Mouse (Mus musculus) neural tube, embryonic 12.5 days (tissue): ENCODE data around the gene Olfr1325. TPM values are rescaled to one million over a fixed set of nuclear protein-coding genes. Genes with fewer than 3 reads are reported as not detected.
"Not testable (repeated sequence)": the region's sequence is repeated elsewhere in the genome, so short reads cannot be mapped to it uniquely, and the experiment has no call there.

Source experiments
- ATAC-seq: fragments of 200-750 bp; cut with Nextera tagmentation; 2 replicates; pipeline ENCODE4 v1.8.0; 2017; ENCODE audit warnings: low read depth, mild to moderate bottlenecking, moderate TSS enrichment, moderate library complexity; ENCODE audit not compliant: low FRiP score
- H3K27ac ChIP-seq: fragments of 300-500 bp; sonication (generic); 2 replicates; pipeline ENCODE4 v1.5.1; 2016
- H3K27me3 ChIP-seq: fragments of 300-500 bp; sonication (generic); replicated peaks from 2 replicates; pipeline ENCODE4 v1.6.1; 2016; ENCODE audit warnings: mild to moderate bottlenecking
- H3K36me3 ChIP-seq: fragments of 300-500 bp; sonication (generic); 2 replicates; pipeline ENCODE4 v1.6.1; 2016; ENCODE audit warnings: mild to moderate bottlenecking
- H3K4me1 ChIP-seq: fragments of 300-500 bp; sonication (generic); 2 replicates; pipeline ENCODE4 v1.6.1; 2016
- H3K4me2 ChIP-seq: fragments of 300-500 bp; sonication (generic); replicated peaks from 2 replicates; pipeline ENCODE4 v1.6.1; 2016; ENCODE audit warnings: mild to moderate bottlenecking
- H3K4me3 ChIP-seq: fragments of 300-500 bp; sonication (generic); 2 replicates; pipeline ENCODE4 v1.5.1; 2016
- H3K9ac ChIP-seq: fragments of 300-500 bp; sonication (generic); 2 replicates; pipeline ENCODE4 v1.6.1; 2016; ENCODE audit warnings: mild to moderate bottlenecking
- H3K9me3 ChIP-seq: fragments of 300-500 bp; sonication (generic); 2 replicates; pipeline ENCODE4 v1.6.1; 2016; ENCODE audit warnings: mild to moderate bottlenecking
- WGBS: fragments of 180-500 bp; shearing (Covaris S2); methylation state at CpG from one replicate; pipeline ENCODE4 v1.1.7; 2016; 5-methylcytosine and 5-hydroxymethylcytosine counted together
- polyA plus RNA-seq: library from polyadenylated mRNA; unstranded; fragments of >200 nt; fragmentation: Nextera tagmentation; extraction: Ambion mirVana; gene quantifications from 2 replicates; pipeline ENCODE4 v1.2.1, GENCODE M21; 2016

Gene Olfr1325
- polyA plus RNA-seq = not detected in 2 replicates

DNA sequence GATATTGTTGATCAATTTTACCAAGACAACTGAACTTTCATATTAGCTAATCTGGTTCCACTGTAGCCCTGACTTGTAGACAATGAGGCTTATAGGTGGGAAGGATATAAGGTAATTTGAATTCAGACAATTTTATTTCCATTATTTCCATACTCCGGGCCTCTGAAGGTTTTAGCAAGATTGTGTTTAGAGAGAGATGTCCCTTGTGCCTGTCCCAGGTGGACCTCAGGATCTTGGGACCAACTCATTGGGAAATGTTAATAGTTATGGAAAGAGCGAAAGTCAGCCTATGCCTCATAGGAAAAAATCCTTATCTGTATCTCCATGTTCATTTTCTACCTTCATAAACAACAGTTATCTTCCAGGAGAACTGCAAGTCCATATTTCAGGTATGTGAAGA, at the start of gene Olfr1325:
Olfr1325 (plus strand) TSS at position 301 of the 400 bp plus-strand sequence.
- Histone ChIP-seq H3K4me3 (no peak within 1 kb of the TSS), H3K27ac (no peak within 1 kb of the TSS), H3K27me3 (no peaks in the 10 kb centered on the region), H3K9ac (no peak within 1 kb of the TSS), H3K36me3 (no peaks in the 10 kb centered on the region), H3K9me3 (no peaks in the 10 kb centered on the region), H3K4me1 (no peaks in the 10 kb centered on the region), H3K4me2 (no peak within 1 kb of the TSS)
- ATAC-seq = no peak
- 88% methylated on average over 2 of the region's 2 CpGs for WGBS

DNA sequence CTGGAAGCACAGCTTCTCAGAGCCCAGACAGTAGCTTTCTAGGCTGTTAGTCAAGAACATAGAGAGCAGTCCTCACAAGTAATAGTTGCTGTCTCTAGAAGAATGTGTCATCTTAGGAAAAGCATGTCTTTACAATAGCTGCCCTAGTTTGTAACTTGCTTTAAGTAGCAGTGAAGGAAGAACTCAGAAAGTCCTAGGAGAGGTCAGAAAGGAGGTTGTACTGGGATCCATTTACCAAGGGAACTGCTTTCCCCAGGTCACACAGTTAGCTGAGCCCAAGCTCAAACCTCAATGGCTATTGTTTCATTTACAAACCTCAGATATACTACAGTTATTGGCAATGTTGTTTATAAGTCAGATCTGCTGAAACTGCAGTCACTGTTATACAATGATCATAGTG, 17.7 kb upstream of the Olfr1325 start, which contains the start of gene Olfr1326-ps1:
Olfr1326-ps1 (minus strand) TSS at position 101 of the 400 bp plus-strand sequence.
- Histone ChIP-seq H3K4me2 (no peak within 1 kb of the TSS), H3K36me3 (no peaks in the 10 kb centered on the region), H3K9me3 (no peaks in the 10 kb centered on the region), H3K27ac (no peak within 1 kb of the TSS), H3K9ac (no peak within 1 kb of the TSS), H3K27me3 (no peaks in the 10 kb centered on the region), H3K4me3 (no peak within 1 kb of the TSS), H3K4me1 (no peaks in the 10 kb centered on the region)
- no peak for ATAC-seq

DNA sequence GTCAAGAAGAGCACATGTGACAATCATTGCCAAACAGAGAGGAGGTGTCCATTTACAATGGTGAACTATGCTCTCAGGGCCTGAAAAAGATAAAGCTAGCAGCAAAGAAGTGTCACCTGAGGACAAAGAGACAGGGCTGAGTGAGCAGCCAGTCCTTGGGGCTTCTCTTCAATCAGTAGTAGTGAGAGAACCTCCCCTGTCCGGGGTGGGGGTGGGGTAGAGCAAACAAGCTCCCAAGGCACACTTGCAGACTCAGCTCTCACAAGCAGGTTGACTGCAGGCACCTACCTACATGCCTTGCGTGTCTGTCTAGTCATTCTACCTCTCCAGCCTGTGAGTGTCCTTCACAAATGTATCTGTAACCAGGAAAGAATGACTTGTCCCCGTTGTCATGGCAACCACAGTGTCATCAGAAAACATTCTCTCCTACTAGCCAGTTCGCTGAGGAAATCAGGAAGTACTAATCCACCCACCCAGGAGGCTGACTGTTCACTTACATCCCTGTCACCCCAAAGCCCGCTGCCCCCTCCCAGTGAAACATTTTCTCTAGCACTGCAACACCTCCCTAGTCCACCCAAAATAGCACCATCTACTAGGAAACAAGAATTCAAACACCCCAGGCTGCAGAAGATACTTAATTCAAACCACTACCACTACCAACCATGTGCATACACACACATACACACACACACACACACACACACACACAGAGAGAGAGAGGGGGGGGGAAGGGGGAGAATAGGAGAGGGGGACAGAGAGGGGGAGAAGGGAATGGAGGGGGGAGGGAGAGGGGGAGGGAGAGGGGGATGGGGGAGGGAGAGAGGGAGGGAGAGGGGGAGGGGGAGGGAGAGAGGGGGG, 53.2 kb downstream of the Olfr1325 start, which contains the start of gene Gm5640:
Gm5640 (minus strand) TSS at position 170 of the 858 bp plus-strand sequence.
- not testable (repeated sequence) for H3K9me3 ChIP-seq, H3K27ac ChIP-seq, H3K4me2 ChIP-seq, H3K9ac ChIP-seq, H3K27me3 ChIP-seq, H3K36me3 ChIP-seq, H3K4me1 ChIP-seq, H3K4me3 ChIP-seq
- WGBS = 47% methylated on average over 3 of the region's 5 CpGs
- ATAC-seq = peak; percentile 37; the same call in 1 of the 2 replicates

DNA sequence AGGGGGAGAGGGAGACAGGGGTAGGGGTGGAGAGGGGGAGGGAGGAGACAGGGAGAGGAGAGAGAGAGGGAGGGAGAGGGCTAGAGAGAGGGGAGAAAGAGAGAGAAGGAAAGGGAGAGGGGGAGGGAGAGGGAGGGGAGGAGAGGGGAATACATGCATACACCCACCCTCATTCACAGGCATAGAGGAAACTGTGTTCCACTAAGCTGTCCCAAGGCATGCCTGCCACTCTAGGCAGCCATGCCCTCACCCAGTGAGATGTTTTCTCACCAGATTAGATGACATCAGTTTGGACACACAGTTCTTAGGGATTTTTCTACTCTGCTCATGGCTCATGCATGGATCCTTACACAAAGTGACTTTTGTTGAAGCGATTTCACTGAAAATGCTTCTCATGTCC, 53.9 kb downstream of the Olfr1325 start:
- not testable (repeated sequence) for H3K4me3 ChIP-seq, H3K9me3 ChIP-seq, H3K4me2 ChIP-seq, H3K36me3 ChIP-seq, H3K4me1 ChIP-seq, ATAC-seq, H3K27ac ChIP-seq, H3K27me3 ChIP-seq, H3K9ac ChIP-seq
- no CpG with 5 or more reads among the region's 1 CpGs for WGBS

Other genes starting within 250 kb of the Olfr1325 start
- gene Lage3, start 239.1 kb upstream of the Olfr1325 start, polyA plus RNA-seq = 83.2 and 89.6 TPM in 2 replicates
- 61.1 and 63.7 TPM in 2 replicates for gene Ubl4a, start 219.5 kb upstream of the Olfr1325 start, polyA plus RNA-seq
- gene Slc10a3, start 219.3 kb upstream of the Olfr1325 start, polyA plus RNA-seq = 8.3 and 8.4 TPM in 2 replicates
- 27.3 and 31.5 TPM in 2 replicates for gene Fam3a, start 199.4 kb upstream of the Olfr1325 start, polyA plus RNA-seq
- gene Ikbkg, start 199.4 kb upstream of the Olfr1325 start, polyA plus RNA-seq = 19.9 and 21.2 TPM in 2 replicates
- 47.6 and 57.4 TPM in 2 replicates for gene G6pdx, start 163.5 kb upstream of the Olfr1325 start, polyA plus RNA-seq
- not detected in 2 replicates for gene Gm6880, start 111.3 kb upstream of the Olfr1325 start, polyA plus RNA-seq
- gene Olfr1326-ps1, start 17.8 kb upstream of the Olfr1325 start, polyA plus RNA-seq = not detected in 2 replicates
- 0.19 TPM in 1 of 2 replicates, not detected in the other for gene Gm5640, start 53.0 kb downstream of the Olfr1325 start, polyA plus RNA-seq
- gene Gm6890, start 148.2 kb downstream of the Olfr1325 start, polyA plus RNA-seq = not detected in 2 replicates
- gene Gm5936, start 244.5 kb downstream of the Olfr1325 start, polyA plus RNA-seq = not detected in 2 replicates